Mouse (Mus musculus) ES-Bruce4 (cell line): Measurements from ENCODE around the gene Nynrin.

Source experiments
- CTCF ChIP-seq: IDR thresholded peaks from one replicate; pipeline ENCODE4 v1.8.1; 2011; ENCODE audit warnings: low read depth, low read length
- POLR2A ChIP-seq: IDR thresholded peaks from one replicate; pipeline ENCODE4 v1.8.1; 2011; ENCODE audit warnings: low read length; ENCODE audit not compliant: insufficient read depth

DNA sequence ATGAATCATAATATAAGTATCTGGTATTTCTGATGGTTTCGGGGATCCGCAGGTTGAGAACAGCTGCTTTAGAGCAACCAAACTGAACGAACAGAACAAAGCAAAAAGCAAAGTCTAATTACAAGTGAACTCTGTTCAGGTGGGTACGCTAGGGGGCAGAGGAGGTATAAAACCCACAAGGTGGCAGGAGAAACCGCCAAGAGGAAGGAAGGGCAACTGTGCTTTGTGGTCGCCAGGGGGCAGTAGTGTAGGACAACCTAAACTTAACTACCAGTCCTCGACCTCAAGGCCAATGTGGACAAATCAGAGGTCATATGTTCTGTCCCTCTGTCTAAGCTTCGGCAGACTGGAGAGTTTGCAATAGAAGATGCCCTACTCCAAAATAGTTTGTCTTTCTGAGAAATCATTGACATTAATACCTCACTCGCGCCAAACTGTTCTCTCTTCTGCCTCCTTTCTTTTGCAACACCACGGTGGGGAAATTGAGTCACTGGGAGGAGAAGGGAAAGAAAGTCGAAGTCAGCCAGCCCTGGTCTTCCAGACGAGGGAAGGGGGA is 31.3 kb upstream of the Nynrin start:
- TF ChIP-seq CTCF, result peak; percentile 100
- TF ChIP-seq POLR2A, result no peak
